Comparison of ENCODE assay signal across 8 mouse cellular contexts in the genomic region with DNA sequence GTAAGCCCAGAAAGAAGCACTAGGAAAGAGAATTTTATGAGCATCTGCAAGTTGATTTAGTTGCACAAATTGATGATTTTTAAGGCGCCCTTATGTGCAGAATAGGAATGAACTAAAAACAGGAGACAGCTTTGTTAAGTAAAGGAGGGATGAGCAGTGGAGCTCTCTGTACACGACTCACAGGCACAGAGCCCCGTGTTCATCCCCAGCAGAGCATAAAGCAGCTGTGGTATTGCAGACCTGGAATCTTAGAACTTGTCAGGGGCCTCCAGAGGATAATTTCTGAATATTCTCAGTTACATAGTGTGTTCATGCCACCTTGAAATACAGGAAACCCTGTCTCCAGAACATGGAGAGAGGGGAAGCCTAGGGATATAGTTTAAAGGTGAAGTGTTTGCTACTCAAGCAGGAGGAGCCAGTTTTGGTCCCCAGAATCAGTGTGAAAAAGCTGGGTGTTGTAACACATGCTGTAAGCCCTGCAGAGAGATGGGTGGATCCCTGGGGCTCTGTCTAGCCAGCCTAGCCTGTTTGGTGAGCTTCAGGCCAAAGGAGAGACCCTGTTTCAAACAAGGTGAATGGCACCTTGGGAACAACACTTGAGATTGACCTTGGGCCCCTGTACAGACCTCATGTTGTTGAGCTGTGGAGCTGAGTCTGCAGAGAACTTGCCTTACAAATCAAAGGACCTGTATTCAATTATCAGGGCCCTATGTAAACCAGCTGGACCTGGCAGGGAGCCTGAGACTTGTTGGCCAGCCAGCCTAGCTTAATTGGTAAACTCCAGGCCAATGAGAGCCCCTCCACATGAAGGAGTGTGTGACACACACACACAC. TPM values are rescaled to one million over a fixed set of nuclear protein-coding genes. Genes with fewer than 3 reads are reported as not detected.
DNase-seq lines count a peak whose midpoint lies in the region; ATAC-seq and TF ChIP-seq lines count a peak whose summit lies in the region.

No protein-coding gene starts in this region.

- H3K4me1 ChIP-seq in hindbrain, embryonic 16.5 days (ENCODE audit: control insufficient read depth, insufficient read depth, low read depth, low read length): no peaks in the 10 kb centered on the region
- no peaks in the 10 kb centered on the region for H3K4me1 ChIP-seq in hindbrain, postnatal 0 days (ENCODE audit: insufficient read depth, low read length)
- peaks cover 6% of the 10 kb centered on the region; the same call in 1 of the 2 replicates for H3K4me1 ChIP-seq in embryonic facial prominence, embryonic 14.5 days (ENCODE audit: control insufficient read depth, insufficient read depth, low read length)

- no peak overlapping the region for H3K27ac ChIP-seq in hindbrain, embryonic 16.5 days (ENCODE audit: low read depth, low read length)
- no peak overlapping the region for H3K27ac ChIP-seq in hindbrain, postnatal 0 days
- H3K27ac ChIP-seq in embryonic facial prominence, embryonic 14.5 days (replicated peaks; ENCODE audit: low read depth, low read length): peak overlapping the region; percentile 23; the same call in 1 of the 2 replicates

- no peaks in the 10 kb centered on the region for H3K27me3 ChIP-seq in hindbrain, embryonic 16.5 days (replicated peaks; ENCODE audit: control insufficient read depth, insufficient read depth, low read length)
- no peaks in the 10 kb centered on the region for H3K27me3 ChIP-seq in hindbrain, postnatal 0 days (ENCODE audit: insufficient read depth, low read length)
- no peaks in the 10 kb centered on the region for H3K27me3 ChIP-seq in embryonic facial prominence, embryonic 14.5 days (replicated peaks; ENCODE audit: control insufficient read depth, insufficient read depth, low read length)

- no peak for TF ChIP-seq CTCF in hindbrain, postnatal 0 days (IDR thresholded peaks at IDR 0.05; ENCODE audit: low read depth)

- H3K4me2 ChIP-seq in hindbrain, embryonic 16.5 days (ENCODE audit: low read length): no peak overlapping the region
- no peak overlapping the region for H3K4me2 ChIP-seq in hindbrain, postnatal 0 days (ENCODE audit: low read depth, low read length)
- no peak overlapping the region for H3K4me2 ChIP-seq in embryonic facial prominence, embryonic 14.5 days (ENCODE audit: low read depth, low read length)

- ATAC-seq in hindbrain, embryonic 16.5 days: 0 out of 2 replicates have a peak, but pooled peaks have one; percentile 19
- ATAC-seq in hindbrain, postnatal 0 days: no peak
- ATAC-seq in embryonic facial prominence, embryonic 14.5 days (ENCODE audit: low read depth): peak; percentile 64
- no peak for ATAC-seq in activated CD4-positive, CD25-positive, alpha-beta regulatory T cell, adult 4 months

- H3K4me3 ChIP-seq in hindbrain, embryonic 16.5 days (ENCODE audit: low read length): no peak overlapping the region
- H3K4me3 ChIP-seq in hindbrain, postnatal 0 days (ENCODE audit: low read length): no peak overlapping the region
- H3K4me3 ChIP-seq in embryonic facial prominence, embryonic 14.5 days (ENCODE audit: low read depth, low read length): no peak overlapping the region

- no peak for DNase-seq in hindbrain, postnatal 0 days (ENCODE audit: low spot score)
- peak; percentile 52 for DNase-seq in embryonic facial prominence, embryonic 14.5 days (ENCODE audit: low spot score)
- peak; percentile 74 for DNase-seq in kidney, adult 9 months
- peak; percentile 22 for DNase-seq in lung, postnatal 10 days
- no peak for DNase-seq in spleen, adult 12 weeks (ENCODE audit: low spot score)
- DNase-seq in thymus, postnatal 4 days: no peak

- no peaks in the 10 kb centered on the region for H3K36me3 ChIP-seq in hindbrain, embryonic 16.5 days (ENCODE audit: control insufficient read depth, insufficient read depth, low read length)
- H3K36me3 ChIP-seq in hindbrain, postnatal 0 days (ENCODE audit: insufficient read depth, low read length): no peaks in the 10 kb centered on the region
- H3K36me3 ChIP-seq in embryonic facial prominence, embryonic 14.5 days (ENCODE audit: control insufficient read depth, insufficient read depth, low read length): no peaks in the 10 kb centered on the region

- 67% methylated on average over 3 of the region's 3 CpGs for WGBS in hindbrain, embryonic 16.5 days
- WGBS in hindbrain, postnatal 0 days: 64% methylated on average over 3 of the region's 3 CpGs
- WGBS in embryonic facial prominence, embryonic 14.5 days: 48% methylated on average over 3 of the region's 3 CpGs

- H3K9me3 ChIP-seq in hindbrain, embryonic 16.5 days (ENCODE audit: control insufficient read depth, low read length): no peaks in the 10 kb centered on the region
- no peaks in the 10 kb centered on the region for H3K9me3 ChIP-seq in hindbrain, postnatal 0 days (ENCODE audit: low read length)
- H3K9me3 ChIP-seq in embryonic facial prominence, embryonic 14.5 days (ENCODE audit: control insufficient read depth, low read length): no peaks in the 10 kb centered on the region

- H3K9ac ChIP-seq in hindbrain, embryonic 16.5 days (ENCODE audit: low read depth, low read length): no peak overlapping the region
- H3K9ac ChIP-seq in hindbrain, postnatal 0 days (replicated peaks; ENCODE audit: low read length): no peak overlapping the region
- H3K9ac ChIP-seq in embryonic facial prominence, embryonic 14.5 days (ENCODE audit: low read depth, low read length): no peak overlapping the region

RNA-seq across cellular contexts. Expression of a gene that starts 10.9 kb away (rescaled TPM):
- polyA plus RNA-seq in hindbrain, embryonic 16.5 days (2015; fragmentation: Nextera tagmentation; extraction: Ambion mirVana): 247 and 253 TPM in 2 replicates
- total RNA-seq in hindbrain, postnatal 0 days (2014; rRNA removed): 169 and 191 TPM in 2 replicates
- polyA plus RNA-seq in hindbrain, postnatal 0 days (2015; fragmentation: Nextera tagmentation; extraction: Ambion mirVana): 197 and 210 TPM in 2 replicates
- 16.9 and 18.7 TPM in 2 replicates for polyA plus RNA-seq in embryonic facial prominence, embryonic 14.5 days (2014; fragmentation: Nextera tagmentation; extraction: Ambion mirVana)
- polyA plus RNA-seq in activated CD4-positive, CD25-positive, alpha-beta regulatory T cell, adult 4 months (2017; shearing (Covaris generic)): 1 to 10 TPM; 2.6 to 2.9 TPM

RNA-seq across cellular contexts. Expression of a gene that starts 21.5 kb away (rescaled TPM):
- 47.6 and 48.3 TPM in 2 replicates for polyA plus RNA-seq in hindbrain, embryonic 16.5 days (2015; fragmentation: Nextera tagmentation; extraction: Ambion mirVana)
- total RNA-seq in hindbrain, postnatal 0 days (2014; rRNA removed): 8.5 and 11.3 TPM in 2 replicates
- 51.8 and 55.5 TPM in 2 replicates for polyA plus RNA-seq in hindbrain, postnatal 0 days (2015; fragmentation: Nextera tagmentation; extraction: Ambion mirVana)
- 55.3 and 55.7 TPM in 2 replicates for polyA plus RNA-seq in embryonic facial prominence, embryonic 14.5 days (2014; fragmentation: Nextera tagmentation; extraction: Ambion mirVana)
- 100 to 1,000 TPM in 1 of 2 experiments, 10 to 100 TPM in 1; 86.2 to 103 TPM for polyA plus RNA-seq in activated CD4-positive, CD25-positive, alpha-beta regulatory T cell, adult 4 months (2017; shearing (Covaris generic))

RNA-seq across cellular contexts. Expression of a gene that starts 48.0 kb away (rescaled TPM):
- 0.14 and 0.40 TPM in 2 replicates for polyA plus RNA-seq in hindbrain, embryonic 16.5 days (2015; fragmentation: Nextera tagmentation; extraction: Ambion mirVana)
- 0.36 and 0.99 TPM in 2 replicates for total RNA-seq in hindbrain, postnatal 0 days (2014; rRNA removed)
- polyA plus RNA-seq in hindbrain, postnatal 0 days (2015; fragmentation: Nextera tagmentation; extraction: Ambion mirVana): 0.29 and 0.45 TPM in 2 replicates
- polyA plus RNA-seq in embryonic facial prominence, embryonic 14.5 days (2014; fragmentation: Nextera tagmentation; extraction: Ambion mirVana): 0.20 and 0.36 TPM in 2 replicates
- polyA plus RNA-seq in activated CD4-positive, CD25-positive, alpha-beta regulatory T cell, adult 4 months (2017; shearing (Covaris generic)): 10 to 100 TPM in 1 of 2 experiments, under 1 TPM in 1; 0.24 to 55.3 TPM

Comparison
In these comparisons a context has a peak if more than half of its experiments do, and no peak if none do; other contexts are left out.
1. ATAC-seq: peak in hindbrain, embryonic 16.5 days (single experiment) and embryonic facial prominence, embryonic 14.5 days (single experiment); none in hindbrain, postnatal 0 days (single experiment) and activated CD4-positive, CD25-positive, alpha-beta regulatory T cell, adult 4 months (single experiment).
2. DNase-seq: peak in embryonic facial prominence, embryonic 14.5 days (single experiment), kidney, adult 9 months (single experiment) and lung, postnatal 10 days (single experiment); none in hindbrain, postnatal 0 days (single experiment), spleen, adult 12 weeks (single experiment) and thymus, postnatal 4 days (single experiment).
3. RNA of a gene that starts 10.9 kb away (polyA plus RNA-seq): 247 to 253 TPM in hindbrain, embryonic 16.5 days and 197 to 210 TPM in hindbrain, postnatal 0 days; 16.9 to 18.7 TPM in embryonic facial prominence, embryonic 14.5 days and 2.6 to 2.9 TPM in activated CD4-positive, CD25-positive, alpha-beta regulatory T cell, adult 4 months; every median in the first group is over 10 times any median in the second.